Mouse (Mus musculus) limb, embryonic 14.5 days (tissue): ENCODE results near the gene Uba5. TPM values are rescaled to one million over a fixed set of nuclear protein-coding genes. Genes with fewer than 3 reads are reported as not detected.
A peak's percentile ranks its signal among the peaks of the same experiment; 100 is the strongest.

Experiments used
- ATAC-seq: fragments of 200-750 bp; cut with Nextera tagmentation; 2 replicates; pipeline ENCODE4 v1.8.0; 2017; ENCODE audit warnings: low read depth, moderate number of reproducible peaks, moderate TSS enrichment; ENCODE audit not compliant: low FRiP score
- DNase-seq: peaks from one replicate; pipeline ENCODE4 v3.0.0-alpha.2; 2015; ENCODE audit warnings: low spot score
- H3K27ac ChIP-seq: fragments of 300-500 bp; sonication (generic); replicated peaks from 2 replicates; pipeline ENCODE4 v1.5.1; 2014; ENCODE audit warnings: low read depth, mild to moderate bottlenecking, low read length, moderate library complexity, mixed read lengths
- H3K27me3 ChIP-seq: fragments of 300-500 bp; sonication (generic); 2 replicates; pipeline ENCODE4 v1.6.1; 2014; ENCODE audit warnings: low read length, mixed read lengths; ENCODE audit not compliant: control insufficient read depth, insufficient read depth
- H3K36me3 ChIP-seq: fragments of 300-500 bp; sonication (generic); 2 replicates; pipeline ENCODE4 v1.6.1; 2014; ENCODE audit warnings: mild to moderate bottlenecking, low read length, moderate library complexity, mixed read lengths; ENCODE audit not compliant: control insufficient read depth, insufficient read depth
- H3K4me1 ChIP-seq: fragments of 300-500 bp; sonication (generic); 2 replicates; pipeline ENCODE4 v1.6.1; 2014; ENCODE audit warnings: antibody characterized with exemption, low read length, mixed read lengths; ENCODE audit not compliant: control insufficient read depth, insufficient read depth
- H3K4me2 ChIP-seq: fragments of 300-500 bp; sonication (generic); replicated peaks from 2 replicates; pipeline ENCODE4 v1.6.1; 2014; ENCODE audit warnings: low read depth, mild to moderate bottlenecking, low read length, moderate library complexity; ENCODE audit not compliant: severe bottlenecking
- H3K4me3 ChIP-seq: fragments of 300-500 bp; sonication (generic); replicated peaks from 2 replicates; pipeline ENCODE4 v1.5.1; 2014; ENCODE audit warnings: low read length
- H3K9ac ChIP-seq: fragments of 300-500 bp; sonication (generic); 2 replicates; pipeline ENCODE4 v1.6.1; 2014; ENCODE audit warnings: mild to moderate bottlenecking, low read depth, low read length, moderate library complexity; ENCODE audit not compliant: severe bottlenecking
- H3K9me3 ChIP-seq: fragments of 300-500 bp; sonication (generic); 2 replicates; pipeline ENCODE4 v1.6.1; 2016; ENCODE audit warnings: low read length; ENCODE audit not compliant: control insufficient read depth
- POLR2A ChIP-seq: fragments of 200-500 bp; IDR thresholded peaks from 2 replicates; pipeline ENCODE4 v1.8.0; 2012; ENCODE audit warnings: inconsistent platforms, mild to moderate bottlenecking, moderate library complexity, borderline replicate concordance; ENCODE audit not compliant: insufficient read depth, insufficient read length; ENCODE audit errors: extremely low read depth
- WGBS: fragments of 180-500 bp; shearing (Covaris S2); extraction: QIAGEN DNeasy Blood & Tissue Kit; methylation state at CpG from one replicate; pipeline ENCODE4 v1.1.7; 2014; 5-methylcytosine and 5-hydroxymethylcytosine counted together
- polyA plus RNA-seq, 2 experiments: library from polyadenylated mRNA; depleted of rRNA in 1 of 2; stranded (reverse) in 1 of 2; unstranded in 1 of 2; fragments of >200 nt; fragmentation: Nextera tagmentation in 1 of 2; extraction: Ambion mirVana in 1 of 2; gene quantifications; 2 replicates each; pipeline versions ENCODE4 v1.2.1 to v1.2.3; 2012 to 2014

Gene Uba5
- polyA plus RNA-seq, 2 experiments: 72.5 to 83.0 TPM

DNA sequence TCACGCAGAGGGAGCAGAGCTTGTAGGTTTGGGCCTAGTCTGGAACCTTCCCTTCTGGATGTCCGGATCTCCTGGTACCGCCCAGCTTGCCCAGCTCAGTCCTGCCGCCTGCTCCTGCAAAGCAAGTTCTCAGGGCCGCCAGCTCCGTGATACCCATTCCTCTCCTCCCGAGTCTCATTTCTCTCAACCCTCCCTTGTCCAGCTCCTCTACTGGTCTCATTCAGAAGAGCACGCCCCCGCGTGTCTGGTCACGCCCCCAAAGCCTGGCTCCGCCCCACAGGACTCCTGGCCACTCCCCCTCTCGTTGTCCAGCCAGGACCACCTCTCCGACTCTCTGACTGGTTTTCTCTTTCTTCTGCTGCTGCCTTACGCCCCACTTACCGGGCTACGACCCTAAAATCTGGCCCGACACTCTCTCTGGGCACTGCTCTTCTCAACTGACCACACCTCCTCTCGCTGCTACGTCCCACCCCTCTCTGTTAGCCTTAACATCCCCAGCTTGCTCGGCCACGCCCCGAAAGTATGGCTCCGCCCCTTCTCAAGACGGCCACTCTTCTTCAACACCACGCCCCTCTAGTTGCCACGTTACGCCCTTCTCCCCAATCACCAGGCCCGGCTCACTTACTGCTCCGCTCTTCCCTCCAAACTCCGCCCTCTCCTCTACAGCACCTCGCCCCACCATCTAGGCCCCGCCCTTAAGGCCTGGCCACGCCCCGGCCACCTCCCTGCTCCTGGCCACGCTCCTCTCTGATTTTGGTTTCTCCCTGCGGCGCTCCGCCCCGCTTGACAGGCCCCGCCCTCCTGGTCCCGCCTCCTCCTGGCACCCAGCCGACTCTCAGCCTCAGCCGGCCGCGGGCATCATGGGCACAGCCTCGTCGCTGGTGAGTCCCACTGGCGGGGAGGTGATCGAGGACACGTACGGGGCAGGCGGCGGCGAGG is 60.7 kb downstream of the Uba5 start, which contains the start of gene Nphp3:
Gene Nphp3 (plus strand): TSS at position 624 of the 939 bp plus-strand sequence.
- Histone ChIP-seq H3K36me3 (peaks cover 11% of the 10 kb centered on the region; the same call in 1 of the 2 replicates), H3K4me3 (peak within 1 kb of the TSS; percentile 75), H3K4me2 (peak within 1 kb of the TSS; percentile 59), H3K4me1 (peaks cover 10% of the 10 kb centered on the region), H3K27ac (peak within 1 kb of the TSS; percentile 87), H3K9ac (peak within 1 kb of the TSS; percentile 76), H3K27me3 (no peaks in the 10 kb centered on the region), H3K9me3 (no peaks in the 10 kb centered on the region)
- under 1% methylated on average over 47 of the region's 55 CpGs for WGBS
- ATAC-seq (peak; percentile 97), DNase-seq (peak; percentile 99)
- peak; percentile 83 for TF ChIP-seq POLR2A

DNA sequence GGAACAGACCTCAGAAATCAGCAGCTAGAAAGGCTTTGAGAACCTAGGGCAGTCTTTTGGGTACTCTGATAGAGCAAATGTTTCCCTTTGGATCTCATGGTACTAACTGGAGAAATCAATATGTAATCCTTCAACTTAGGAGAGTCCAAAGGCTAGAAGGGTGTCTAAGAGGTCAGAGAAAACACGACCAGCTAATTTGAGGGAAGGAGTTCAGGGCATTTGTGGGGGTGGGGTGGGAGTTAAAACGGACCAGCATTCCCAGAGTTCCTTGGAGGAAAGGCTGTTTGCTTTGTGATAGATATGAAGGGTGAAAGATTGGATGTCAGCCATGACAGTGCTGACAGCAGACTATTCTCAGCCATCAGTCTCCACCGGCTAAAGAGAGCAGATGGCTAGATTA is 62.3 kb downstream of the Uba5 start:
- H3K9me3 ChIP-seq: no peaks in the 10 kb centered on the region
- H3K9ac ChIP-seq: no peak overlapping the region
- no peak overlapping the region for H3K4me3 ChIP-seq
- H3K36me3 ChIP-seq: 0 out of 2 replicates have a peak, but pooled peaks cover 2% of the 10 kb centered on the region
- no peak overlapping the region for H3K4me2 ChIP-seq
- ATAC-seq (no peak), DNase-seq (no peak)
- H3K27me3 ChIP-seq: no peaks in the 10 kb centered on the region
- TF ChIP-seq POLR2A: no peak
- no peak overlapping the region for H3K27ac ChIP-seq
- peaks cover 10% of the 10 kb centered on the region for H3K4me1 ChIP-seq
- WGBS: 54% methylated on average over 3 of the region's 3 CpGs

Other genes starting within 250 kb of the Uba5 start
- 25.3 and 30.0 TPM in 2 replicates for gene Nphp3, start 60.6 kb downstream of the Uba5 start, polyA plus RNA-seq (2012; rRNA removed)
- 5.4 and 8.0 TPM in 2 replicates for gene Nphp3, start 60.6 kb downstream of the Uba5 start, polyA plus RNA-seq (2014; fragmentation: Nextera tagmentation; extraction: Ambion mirVana)
- not detected in 2 replicates for gene Gm28305, start 22.5 kb downstream of the Uba5 start, polyA plus RNA-seq (2012; rRNA removed)
- not detected in 2 replicates for gene Gm28305, start 22.5 kb downstream of the Uba5 start, polyA plus RNA-seq (2014; fragmentation: Nextera tagmentation; extraction: Ambion mirVana)
- 13.9 and 14.0 TPM in 2 replicates for gene Acad11, start 243 bp upstream of the Uba5 start, polyA plus RNA-seq (2012; rRNA removed)
- gene Acad11, start 243 bp upstream of the Uba5 start, polyA plus RNA-seq (2014; fragmentation: Nextera tagmentation; extraction: Ambion mirVana): 11.4 and 12.3 TPM in 2 replicates
- gene Ackr4, start 63.8 kb upstream of the Uba5 start, polyA plus RNA-seq (2012; rRNA removed): 2.2 and 2.8 TPM in 2 replicates
- gene Ackr4, start 63.8 kb upstream of the Uba5 start, polyA plus RNA-seq (2014; fragmentation: Nextera tagmentation; extraction: Ambion mirVana): 2.8 and 3.0 TPM in 2 replicates
- 64.3 TPM in 2 replicates for gene Dnajc13, start 199.8 kb upstream of the Uba5 start, polyA plus RNA-seq (2012; rRNA removed)
- gene Dnajc13, start 199.8 kb upstream of the Uba5 start, polyA plus RNA-seq (2014; fragmentation: Nextera tagmentation; extraction: Ambion mirVana): 30.2 and 34.9 TPM in 2 replicates